8 mouse cellular contexts compared by ENCODE assay signal in the genomic region with DNA sequence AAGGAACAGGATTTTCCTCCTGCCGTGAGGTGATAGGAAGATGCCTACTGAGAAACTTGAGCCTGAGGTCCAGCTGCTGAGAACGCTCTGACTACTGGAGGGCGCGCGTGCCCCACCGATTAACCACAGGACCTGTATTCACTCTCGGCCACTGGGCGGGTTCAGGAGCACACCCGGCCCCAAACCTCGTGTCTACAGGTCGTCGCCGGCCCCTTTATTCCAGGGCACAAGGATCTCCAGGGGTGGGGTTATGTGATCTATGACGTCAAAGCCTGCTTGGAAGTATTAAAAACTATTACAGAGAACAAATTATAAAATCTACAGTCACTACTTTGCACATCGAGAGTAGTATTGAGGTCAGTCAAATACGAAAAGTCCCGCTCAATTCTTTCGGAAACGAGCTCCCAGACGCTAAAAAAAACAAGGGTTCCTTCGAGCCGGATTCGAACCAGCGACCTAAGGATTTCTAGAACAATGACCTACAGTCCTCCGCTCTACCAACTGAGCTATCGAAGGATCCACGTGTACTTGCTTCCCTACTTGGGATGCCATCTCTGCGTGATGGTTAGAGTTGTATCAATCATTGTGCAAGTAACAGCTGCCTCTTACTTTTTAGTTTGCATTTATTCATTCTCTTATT. TPM values are rescaled to one million over a fixed set of nuclear protein-coding genes. Genes with fewer than 3 reads are reported as not detected.
DNase-seq lines count a peak whose midpoint lies in the region; ATAC-seq and TF ChIP-seq lines count a peak whose summit lies in the region.

No protein-coding gene starts in this region.

- peak overlapping the region; percentile 70 for H3K27ac ChIP-seq in embryonic fibroblast, embryonic 13.5 days (ENCODE audit: insufficient read depth, low read length)
- H3K27ac ChIP-seq in heart, embryonic 10.5 days = peak overlapping the region; percentile 92
- H3K27ac ChIP-seq in kidney, embryonic 14.5 days (ENCODE audit: low read depth, low read length) = peak overlapping the region; percentile 14; the same call in 1 of the 2 replicates

- peak overlapping the region; percentile 53 for H3K4me3 ChIP-seq in embryonic fibroblast, embryonic 13.5 days (ENCODE audit: insufficient read depth, low read length)
- H3K4me3 ChIP-seq in heart, embryonic 10.5 days = peak overlapping the region; percentile 73
- peak overlapping the region; percentile 65 for H3K4me3 ChIP-seq in kidney, embryonic 14.5 days (ENCODE audit: low read length)

- TF ChIP-seq CTCF in embryonic fibroblast, embryonic 13.5 days (IDR thresholded peaks at IDR 0.05; ENCODE audit: borderline replicate concordance, insufficient read depth, low read length) = peak; percentile 87

- no peaks in the 10 kb centered on the region for H3K27me3 ChIP-seq in heart, embryonic 10.5 days (ENCODE audit: insufficient read depth, poor library complexity, severe bottlenecking)
- no peaks in the 10 kb centered on the region for H3K27me3 ChIP-seq in kidney, embryonic 14.5 days (ENCODE audit: control insufficient read depth, insufficient read depth, low read length)

- under 1% methylated on average over 28 of the region's 28 CpGs for WGBS in heart, embryonic 10.5 days
- under 1% methylated on average over 28 of the region's 28 CpGs for WGBS in kidney, embryonic 14.5 days

- peak overlapping the region; percentile 44 for H3K4me2 ChIP-seq in kidney, embryonic 14.5 days (replicated peaks; ENCODE audit: low read depth, low read length)

- H3K9ac ChIP-seq in kidney, embryonic 14.5 days (ENCODE audit: low read depth, low read length) = peak overlapping the region; percentile 23; the same call in 1 of the 2 replicates

- peak; percentile 97 for DNase-seq in B cell, adult 2 months
- DNase-seq in brain, adult 2 months (ENCODE audit: low read depth, low spot score) = peak; percentile 97
- DNase-seq in heart, embryonic 10.5 days (ENCODE audit: low spot score) = peak; percentile 99
- DNase-seq in liver = peak; percentile 96
- peak; percentile 88 to 91 for DNase-seq in monocyte, adult 2 months (ENCODE audit: low read depth in 1 of 2, low spot score in 2 of 2)
- peak; percentile 83 to 95 for DNase-seq in spleen, postnatal 14 days (ENCODE audit: low spot score in 2 of 2)

- peaks cover 8% of the 10 kb centered on the region; the same call in 1 of the 2 replicates for H3K4me1 ChIP-seq in embryonic fibroblast, embryonic 13.5 days (ENCODE audit: control insufficient read depth, insufficient read depth, low read length)
- peaks cover 16% of the 10 kb centered on the region; the same call in 1 of the 2 replicates for H3K4me1 ChIP-seq in heart, embryonic 10.5 days
- 0 out of 2 replicates have a peak, but pooled peaks cover 19% of the 10 kb centered on the region for H3K4me1 ChIP-seq in kidney, embryonic 14.5 days (ENCODE audit: control insufficient read depth, insufficient read depth, low read length)

- no peaks in the 10 kb centered on the region for H3K36me3 ChIP-seq in heart, embryonic 10.5 days
- no peaks in the 10 kb centered on the region for H3K36me3 ChIP-seq in kidney, embryonic 14.5 days (ENCODE audit: control insufficient read depth, insufficient read depth, low read length)

- peak; percentile 92 for ATAC-seq in kidney, embryonic 14.5 days (ENCODE audit: low FRiP score, low TSS enrichment)

- TF ChIP-seq POLR2A in embryonic fibroblast, embryonic 13.5 days (IDR thresholded peaks at IDR 0.05; ENCODE audit: low read depth, low read length) = peak; percentile 65

- H3K9me3 ChIP-seq in heart, embryonic 10.5 days = no peaks in the 10 kb centered on the region
- no peaks in the 10 kb centered on the region for H3K9me3 ChIP-seq in kidney, embryonic 14.5 days (ENCODE audit: control insufficient read depth, low read length)

RNA-seq across cellular contexts. Expression of gene Abt1, which starts 9.0 kb away (rescaled TPM):
- 4.2 and 4.7 TPM in 2 replicates for polyA plus RNA-seq in embryonic fibroblast, embryonic 13.5 days (2011; ENCODE audit: insufficient read length, low read depth, missing spikeins)
- polyA plus RNA-seq in heart, embryonic 10.5 days (2016; fragmentation: Nextera tagmentation; extraction: Ambion mirVana) = 10.1 and 13.0 TPM in 2 replicates
- 12.5 and 13.5 TPM in 2 replicates for polyA plus RNA-seq in kidney, embryonic 14.5 days (2014; fragmentation: Nextera tagmentation; extraction: Ambion mirVana)

RNA-seq across cellular contexts. Expression of gene Btn1a1, which starts 33.0 kb away (rescaled TPM):
- not detected in 2 replicates for polyA plus RNA-seq in embryonic fibroblast, embryonic 13.5 days (2011; ENCODE audit: insufficient read length, low read depth, missing spikeins)
- polyA plus RNA-seq in heart, embryonic 10.5 days (2016; fragmentation: Nextera tagmentation; extraction: Ambion mirVana) = 0.04 and 0.96 TPM in 2 replicates
- 0.09 TPM in 2 replicates for polyA plus RNA-seq in kidney, embryonic 14.5 days (2014; fragmentation: Nextera tagmentation; extraction: Ambion mirVana)

RNA-seq across cellular contexts. Expression of gene Btn2a2, which starts 56.0 kb away (rescaled TPM):
- polyA plus RNA-seq in embryonic fibroblast, embryonic 13.5 days (2011; ENCODE audit: insufficient read length, low read depth, missing spikeins) = not detected in 2 replicates
- 0.30 and 0.75 TPM in 2 replicates for polyA plus RNA-seq in heart, embryonic 10.5 days (2016; fragmentation: Nextera tagmentation; extraction: Ambion mirVana)
- 0.31 and 0.87 TPM in 2 replicates for polyA plus RNA-seq in kidney, embryonic 14.5 days (2014; fragmentation: Nextera tagmentation; extraction: Ambion mirVana)

Comparison
In these comparisons a context has a peak if more than half of its experiments do, and no peak if none do; other contexts are left out.
1. Peak in every context shown above with its lines: DNase-seq, ATAC-seq, H3K4me3 ChIP-seq and H3K27ac ChIP-seq.
2. H3K27ac ChIP-seq: peak in every context shown above with its lines; median percentile 92 in heart, embryonic 10.5 days; 70 in embryonic fibroblast, embryonic 13.5 days; 14 in kidney, embryonic 14.5 days.